ENCODE assay signal across 32 mouse cellular contexts in genomic region chr15:27457001-27457400, GRCm38 (mm10).
"Had no signal": no experiment of that assay in that cellular context is flagged by ENCODE, and none has a peak within 500 bp of the region (broad histone marks: within the 10 kb centered on the region; RNA-seq: fewer than 3 reads in every experiment).

No protein-coding gene starts in this region.

- H3K27ac ChIP-seq: left cerebral cortex, adult 2 months; limb, embryonic 10.5 days; limb, embryonic 12.5 days; limb, embryonic 13.5 days; limb, embryonic 15.5 days; liver, embryonic 12.5 days; liver, embryonic 13.5 days; liver, embryonic 14.5 days; liver, embryonic 15.5 days; lung, embryonic 15.5 days; macrophage; midbrain, embryonic 10.5 days; midbrain, embryonic 12.5 days; midbrain, embryonic 13.5 days; midbrain, embryonic 15.5 days; neural tube, embryonic 12.5 days had no signal

- H3K36me3 ChIP-seq: limb, embryonic 10.5 days; limb, embryonic 12.5 days; limb, embryonic 13.5 days; limb, embryonic 15.5 days; liver, embryonic 12.5 days; liver, embryonic 13.5 days; liver, embryonic 15.5 days; lung, embryonic 15.5 days; midbrain, embryonic 10.5 days; midbrain, embryonic 12.5 days; midbrain, embryonic 13.5 days; midbrain, embryonic 15.5 days; neural tube, embryonic 12.5 days had no signal

- H3K4me2 ChIP-seq: limb, embryonic 12.5 days; limb, embryonic 13.5 days; limb, embryonic 15.5 days; liver, embryonic 12.5 days; liver, embryonic 13.5 days; liver, embryonic 15.5 days; lung, embryonic 14.5 days; lung, embryonic 15.5 days; midbrain, embryonic 11.5 days; midbrain, embryonic 12.5 days; midbrain, embryonic 13.5 days; midbrain, embryonic 15.5 days; neural tube, embryonic 12.5 days had no signal

- H3K9me3 ChIP-seq: limb, embryonic 10.5 days; limb, embryonic 12.5 days; limb, embryonic 13.5 days; limb, embryonic 15.5 days; liver, embryonic 12.5 days; liver, embryonic 13.5 days; liver, embryonic 15.5 days; lung, embryonic 15.5 days; megakaryocyte, embryonic 14.5 days; midbrain, embryonic 10.5 days; midbrain, embryonic 12.5 days; midbrain, embryonic 13.5 days; midbrain, embryonic 15.5 days; neural tube, embryonic 12.5 days had no signal

- H3K9ac ChIP-seq: limb, embryonic 12.5 days; limb, embryonic 13.5 days; limb, embryonic 15.5 days; liver, embryonic 12.5 days; liver, embryonic 13.5 days; liver, embryonic 14.5 days; liver, embryonic 15.5 days; liver, postnatal 0 days; lung, embryonic 14.5 days; lung, embryonic 15.5 days; midbrain, embryonic 12.5 days; midbrain, embryonic 13.5 days; midbrain, embryonic 15.5 days; neural tube, embryonic 12.5 days had no signal

- DNase-seq: left cerebral cortex, postnatal 4 days; liver; liver, embryonic 13.5 days; liver, postnatal 0 days; lung, adult 18-20 months; lung, adult 2 months; lung, embryonic 14.5 days; lung, postnatal 10 days; lung, postnatal 14 days; lung, postnatal 36 days; lung, postnatal 4 days; midbrain, embryonic 14.5 days had no signal

- H3K4me1 ChIP-seq: megakaryocyte, embryonic 14.5 days had no signal

- H3K4me3 ChIP-seq: left cerebral cortex, adult 2 months; limb, embryonic 10.5 days; limb, embryonic 12.5 days; limb, embryonic 13.5 days; limb, embryonic 15.5 days; liver, embryonic 12.5 days; liver, embryonic 13.5 days; liver, embryonic 15.5 days; lung, embryonic 15.5 days; megakaryocyte, embryonic 14.5 days; midbrain, embryonic 10.5 days; midbrain, embryonic 12.5 days; midbrain, embryonic 13.5 days; midbrain, embryonic 15.5 days; myocyte; neural tube, embryonic 12.5 days had no signal

- H3K27me3 ChIP-seq: limb, embryonic 15.5 days; liver, embryonic 15.5 days; lung, embryonic 15.5 days; midbrain, embryonic 12.5 days; midbrain, embryonic 13.5 days; midbrain, embryonic 15.5 days; neural tube, embryonic 12.5 days had no signal

- ATAC-seq: liver, embryonic 12.5 days; liver, postnatal 0 days; lung, postnatal 0 days; midbrain, embryonic 13.5 days; midbrain, embryonic 15.5 days; midbrain, embryonic 16.5 days had no signal
